Mouse (Mus musculus) layer of hippocampus, postnatal 36 days (tissue): ENCODE results near the gene Cdc20b. TPM values are rescaled to one million over a fixed set of nuclear protein-coding genes. Genes with fewer than 3 reads are reported as not detected.
"Not testable (repeated sequence)": the region's sequence is repeated elsewhere in the genome, so short reads cannot be mapped to it uniquely, and the experiment has no call there.

ENCODE experiments used
- DNase-seq, 2 experiments: peaks; one replicate each; pipeline ENCODE4 v3.0.0; 2022
- total RNA-seq, 2 experiments: library from RNA; stranded (reverse); gene quantifications; 2 replicates each; pipeline ENCODE4 v1.2.3; 2021

Cdc20b gene
- total RNA-seq = not detected

GRCm38 (mm10) chr13:113034950-113035421 lies at the start of gene Cdc20b:
TSS of gene Cdc20b (plus strand) at chr13:113035111.
- peak; percentile 23 to 36 for DNase-seq

- DNase-seq = no peak
Measured at GRCm38 (mm10) chr13:112985605-112986450, 49.1 kb upstream of the Cdc20b start.

- no peak for DNase-seq
Measured at GRCm38 (mm10) chr13:112986451-112986950, 48.4 kb upstream of the Cdc20b start.

GRCm38 (mm10) chr13:112987532-112987943 lies 47.4 kb upstream of the Cdc20b start, which contains the start of gene Ccno:
TSS of gene Ccno (plus strand) at chr13:112987802.
- DNase-seq = peak; percentile 93 to 95

- no peak for DNase-seq
Measured at GRCm38 (mm10) chr13:112987991-112988390, 46.9 kb upstream of the Cdc20b start.

- DNase-seq = no peak
Measured at GRCm38 (mm10) chr13:112988866-112989265, 46.0 kb upstream of the Cdc20b start.

GRCm38 (mm10) chr13:112989541-112989940 lies 45.4 kb upstream of the Cdc20b start:
- no peak for DNase-seq

GRCm38 (mm10) chr13:112990346-112990745 lies 44.6 kb upstream of the Cdc20b start:
- DNase-seq = no peak

- no peak for DNase-seq
Measured at GRCm38 (mm10) chr13:112993531-112994152, 41.3 kb upstream of the Cdc20b start, which contains the start of gene Mcidas. TSS of gene Mcidas (plus strand) at chr13:112993845.

- peak in 1 of 2 experiments; percentile 54 for DNase-seq
Measured at GRCm38 (mm10) chr13:112994191-112994590, 40.7 kb upstream of the Cdc20b start.

- DNase-seq = no peak
Measured at GRCm38 (mm10) chr13:112996407-112996806, 38.5 kb upstream of the Cdc20b start.

- no peak for DNase-seq
Measured at GRCm38 (mm10) chr13:112997369-112997768, 37.5 kb upstream of the Cdc20b start.

- peak in 1 of 2 experiments; percentile 28 for DNase-seq
Measured at GRCm38 (mm10) chr13:112998427-112999201, 36.3 kb upstream of the Cdc20b start.

- no peak for DNase-seq
Measured at GRCm38 (mm10) chr13:113000090-113000489, 34.8 kb upstream of the Cdc20b start.

GRCm38 (mm10) chr13:113000576-113001318 lies 34.2 kb upstream of the Cdc20b start:
- no peak for DNase-seq

- DNase-seq = no peak
Measured at GRCm38 (mm10) chr13:113012683-113013082, 22.2 kb upstream of the Cdc20b start.

- DNase-seq = not testable (repeated sequence)
Measured at GRCm38 (mm10) chr13:113013174-113013953, 21.5 kb upstream of the Cdc20b start.

GRCm38 (mm10) chr13:113021521-113021920 lies 13.4 kb upstream of the Cdc20b start:
- no peak for DNase-seq

- DNase-seq = no peak
Measured at GRCm38 (mm10) chr13:113022467-113022866, 12.4 kb upstream of the Cdc20b start.

- DNase-seq = no peak
Measured at GRCm38 (mm10) chr13:113023274-113024143, 11.4 kb upstream of the Cdc20b start.
